Comparison of ENCODE assay signal across 37 mouse cellular contexts in genomic region chr9:50521562-50521961, GRCm38 (mm10). TPM values are rescaled to one million over a fixed set of nuclear protein-coding genes. Genes with fewer than 3 reads are reported as not detected.
DNase-seq lines count a peak whose midpoint lies in the region; ATAC-seq and TF ChIP-seq lines count a peak whose summit lies in the region.
"Had no signal": no experiment of that assay in that cellular context is flagged by ENCODE, and none has a peak within 500 bp of the region (broad histone marks: within the 10 kb centered on the region; RNA-seq: fewer than 3 reads in every experiment).

No protein-coding gene starts in this region.

- no peak for ATAC-seq in lung, postnatal 0 days
- no peak for ATAC-seq in erythroid progenitor cell, adult 5-6 weeks (replicated peaks; ENCODE audit: low FRiP score, poor library complexity, severe bottlenecking)
- ATAC-seq: forebrain, embryonic 16.5 days; hindbrain, postnatal 0 days; intestine, embryonic 16.5 days; midbrain, embryonic 16.5 days had no signal

- H3K9ac ChIP-seq in lung, postnatal 0 days (replicated peaks; ENCODE audit: low read depth) = no peak overlapping the region
- H3K9ac ChIP-seq: embryonic facial prominence, embryonic 13.5 days; heart, embryonic 13.5 days; limb, embryonic 15.5 days; neural tube, embryonic 12.5 days had no signal

- no peaks in the 10 kb centered on the region for H3K9me3 ChIP-seq in lung, postnatal 0 days (ENCODE audit: low read length)
- H3K9me3 ChIP-seq: embryonic facial prominence, embryonic 13.5 days; heart, embryonic 13.5 days; limb, embryonic 10.5 days; limb, embryonic 15.5 days; midbrain, embryonic 10.5 days; neural tube, embryonic 12.5 days had no signal

- no peaks in the 10 kb centered on the region for H3K27me3 ChIP-seq in lung, postnatal 0 days (replicated peaks; ENCODE audit: insufficient read depth, low read length)
- H3K27me3 ChIP-seq: embryonic facial prominence, embryonic 13.5 days; heart, embryonic 13.5 days; limb, embryonic 15.5 days; neural tube, embryonic 12.5 days had no signal

- TF ChIP-seq CTCF in layer of hippocampus, adult 2 months (conservative IDR thresholded peaks at IDR 0.05) = peak; percentile 65
- 0 out of 2 replicates have a peak, but pooled peaks have one; percentile 14 for TF ChIP-seq CTCF in lung, postnatal 0 days (IDR thresholded peaks at IDR 0.05)

- TF ChIP-seq EP300 in lung, postnatal 0 days (IDR thresholded peaks at IDR 0.05) = no peak

- no peaks in the 10 kb centered on the region for H3K36me3 ChIP-seq in lung, postnatal 0 days (ENCODE audit: insufficient read depth, low read length)
- H3K36me3 ChIP-seq: embryonic facial prominence, embryonic 13.5 days had no signal

- H3K4me2 ChIP-seq in lung, postnatal 0 days (replicated peaks; ENCODE audit: low read depth, low read length) = no peak overlapping the region
- H3K4me2 ChIP-seq: embryonic facial prominence, embryonic 13.5 days; heart, embryonic 13.5 days; limb, embryonic 15.5 days; neural tube, embryonic 12.5 days had no signal

- 40% methylated on average over 2 of the region's 2 CpGs for WGBS in lung, postnatal 0 days

- no peak overlapping the region for H3K4me3 ChIP-seq in layer of hippocampus, adult 2 months
- H3K4me3 ChIP-seq in lung, postnatal 0 days (ENCODE audit: low read depth, low read length) = no peak overlapping the region
- H3K4me3 ChIP-seq: embryonic facial prominence, embryonic 13.5 days; heart, embryonic 13.5 days; limb, embryonic 10.5 days; limb, embryonic 15.5 days; midbrain, embryonic 10.5 days; myocyte; neural tube, embryonic 12.5 days had no signal

- DNase-seq in heart, adult 11 months = peak; percentile 43
- DNase-seq in heart, adult 18-20 months = no peak
- DNase-seq in layer of hippocampus, adult 2 months (ENCODE audit: low spot score in 2 of 2) = no peak
- no peak for DNase-seq in layer of hippocampus, adult 9-11 months
- DNase-seq in lung, postnatal 0 days (ENCODE audit: low spot score) = no peak
- DNase-seq in lung, postnatal 10 days = no peak
- DNase-seq: adrenal gland, postnatal 25 days; cerebellum, adult 11-12 months; cerebellum, adult 9-11 months; gastrocnemius, postnatal 14 days; lung, postnatal 14 days; right cerebral cortex, adult 18-20 months; spleen, adult 18-20 months; thymus, adult 18-20 months; thymus, postnatal 25 days had no signal

- no peaks in the 10 kb centered on the region for H3K4me1 ChIP-seq in lung, postnatal 0 days (ENCODE audit: insufficient read depth, low read depth, low read length)
- H3K4me1 ChIP-seq: embryonic facial prominence, embryonic 13.5 days; limb, embryonic 10.5 days; limb, embryonic 15.5 days; midbrain, embryonic 10.5 days; neural tube, embryonic 12.5 days had no signal

- no peak overlapping the region for H3K27ac ChIP-seq in layer of hippocampus, adult 2 months
- no peak overlapping the region for H3K27ac ChIP-seq in lung, postnatal 0 days (ENCODE audit: low read length)
- H3K27ac ChIP-seq: embryonic facial prominence, embryonic 13.5 days; heart, embryonic 13.5 days; hindbrain, postnatal 0 days; limb, embryonic 10.5 days; limb, embryonic 15.5 days; midbrain, embryonic 10.5 days; neural tube, embryonic 12.5 days had no signal

RNA-seq across cellular contexts. Expression of gene Pts, which starts 7.0 kb away (rescaled TPM):
- 10 to 100 TPM; 27.9 to 36.1 TPM for total RNA-seq in heart, adult 18-20 months (2021)
- total RNA-seq in layer of hippocampus, adult 2 months (2021) = 10 to 100 TPM; 36.5 to 42.5 TPM
- 76.0 and 79.4 TPM in 2 replicates for polyA plus RNA-seq in lung, postnatal 0 days (2015; fragmentation: Nextera tagmentation; extraction: Ambion mirVana)
- 37.3 and 40.0 TPM in 2 replicates for total RNA-seq in erythroid progenitor cell, adult 5-6 weeks (2015; ENCODE audit: low replicate concordance)
- total RNA-seq in erythroid progenitor cell, adult 5-6 weeks (2017; ENCODE audit: low replicate concordance) = 3.7 and 17.7 TPM in 2 replicates

RNA-seq across cellular contexts. Expression of gene Plet1, which starts 27.2 kb away (rescaled TPM):
- 1 to 10 TPM in 1 of 2 experiments, under 1 TPM in 1; 0.60 to 2.4 TPM for total RNA-seq in heart, adult 18-20 months (2021)
- not detected for total RNA-seq in layer of hippocampus, adult 2 months (2021)
- polyA plus RNA-seq in lung, postnatal 0 days (2015; fragmentation: Nextera tagmentation; extraction: Ambion mirVana) = 53.8 and 60.8 TPM in 2 replicates
- not detected in 2 replicates for total RNA-seq in erythroid progenitor cell, adult 5-6 weeks (2015; ENCODE audit: low replicate concordance)
- total RNA-seq in erythroid progenitor cell, adult 5-6 weeks (2017; ENCODE audit: low replicate concordance) = not detected in 2 replicates
- total RNA-seq: gastrocnemius, postnatal 14 days; left cerebral cortex, postnatal 10 days had no signal
- polyA plus RNA-seq: forebrain, embryonic 11.5 days; limb, embryonic 10.5 days had no signal

RNA-seq across cellular contexts. Expression of gene Il18, which starts 33.1 kb away (rescaled TPM):
- total RNA-seq in heart, adult 18-20 months (2021) = 1 to 10 TPM; 1.0 to 2.5 TPM
- 10 to 100 TPM; 25.3 to 25.9 TPM for total RNA-seq in layer of hippocampus, adult 2 months (2021)
- 26.8 and 29.3 TPM in 2 replicates for polyA plus RNA-seq in lung, postnatal 0 days (2015; fragmentation: Nextera tagmentation; extraction: Ambion mirVana)
- 10.8 and 13.8 TPM in 2 replicates for total RNA-seq in erythroid progenitor cell, adult 5-6 weeks (2015; ENCODE audit: low replicate concordance)
- 1.1 and 11.3 TPM in 2 replicates for total RNA-seq in erythroid progenitor cell, adult 5-6 weeks (2017; ENCODE audit: low replicate concordance)

RNA-seq across cellular contexts. Expression of gene Bco2, which starts 33.4 kb away (rescaled TPM):
- under 1 TPM; 0.52 to 0.64 TPM for total RNA-seq in heart, adult 18-20 months (2021)
- total RNA-seq in layer of hippocampus, adult 2 months (2021) = 1 to 10 TPM; 3.8 to 3.9 TPM
- polyA plus RNA-seq in lung, postnatal 0 days (2015; fragmentation: Nextera tagmentation; extraction: Ambion mirVana) = 0.19 and 0.39 TPM in 2 replicates
- total RNA-seq in erythroid progenitor cell, adult 5-6 weeks (2015; ENCODE audit: low replicate concordance) = not detected in 2 replicates
- not detected in 2 replicates for total RNA-seq in erythroid progenitor cell, adult 5-6 weeks (2017; ENCODE audit: low replicate concordance)
- polyA plus RNA-seq: heart, embryonic 13.5 days had no signal

RNA-seq across cellular contexts. Expression of gene Tex12, which starts 39.6 kb away (rescaled TPM):
- total RNA-seq in heart, adult 18-20 months (2021) = not detected
- total RNA-seq in layer of hippocampus, adult 2 months (2021) = not detected
- polyA plus RNA-seq in lung, postnatal 0 days (2015; fragmentation: Nextera tagmentation; extraction: Ambion mirVana) = not detected in 2 replicates
- total RNA-seq in erythroid progenitor cell, adult 5-6 weeks (2015; ENCODE audit: low replicate concordance) = not detected in 2 replicates
- total RNA-seq in erythroid progenitor cell, adult 5-6 weeks (2017; ENCODE audit: low replicate concordance) = not detected in 2 replicates
- total RNA-seq: adrenal gland, adult 18-20 months; adrenal gland, postnatal 25 days; gastrocnemius, postnatal 14 days; granulocyte monocyte progenitor cell, adult 5-6 weeks; heart, postnatal 25 days; hindbrain, postnatal 0 days; layer of hippocampus, adult 18-20 months; layer of hippocampus, postnatal 25 days; left cerebral cortex, postnatal 10 days; megakaryocyte progenitor cell, adult 5-6 weeks had no signal
- polyA plus RNA-seq: embryonic facial prominence, embryonic 13.5 days; forebrain, embryonic 11.5 days; forebrain, embryonic 16.5 days; heart, embryonic 13.5 days; intestine, embryonic 16.5 days; kidney, embryonic 14.5 days; limb, embryonic 10.5 days; limb, embryonic 15.5 days; liver, embryonic 16.5 days; myocyte had no signal
